In genomic region chr17:88625931-88626330, GRCm38 (mm10) we compare ENCODE assay signal across 12 mouse cellular contexts. TPM values are rescaled to one million over a fixed set of nuclear protein-coding genes. Genes with fewer than 3 reads are reported as not detected.
DNase-seq lines count a peak whose midpoint lies in the region; ATAC-seq and TF ChIP-seq lines count a peak whose summit lies in the region.
"Had no signal": no experiment of that assay in that cellular context is flagged by ENCODE, and none has a peak within 500 bp of the region (broad histone marks: within the 10 kb centered on the region; RNA-seq: fewer than 3 reads in every experiment).

No protein-coding gene starts in this region.

- peaks cover 32% of the 10 kb centered on the region for H3K4me1 ChIP-seq in kidney, adult 2 months (ENCODE audit: control insufficient read depth, insufficient read depth, low read length)
- peaks cover 54% of the 10 kb centered on the region for H3K4me1 ChIP-seq in embryonic facial prominence, embryonic 14.5 days (ENCODE audit: control insufficient read depth, insufficient read depth, low read length)
- peaks cover 11% of the 10 kb centered on the region; the same call in 1 of the 2 replicates for H3K4me1 ChIP-seq in limb, embryonic 11.5 days (ENCODE audit: control insufficient read depth, insufficient read depth, low read length)
- H3K4me1 ChIP-seq in midbrain, embryonic 13.5 days (replicated peaks): peaks cover 18% of the 10 kb centered on the region

- H3K4me3 ChIP-seq in kidney, adult 2 months (ENCODE audit: insufficient read depth, low read depth, low read length): no peak overlapping the region
- H3K4me3 ChIP-seq in C2C12 (ENCODE audit: insufficient read depth, poor library complexity, severe bottlenecking): no peak overlapping the region
- H3K4me3 ChIP-seq in embryonic facial prominence, embryonic 14.5 days (ENCODE audit: low read depth, low read length): no peak overlapping the region
- H3K4me3 ChIP-seq in limb, embryonic 11.5 days (ENCODE audit: low read depth, low read length): no peak overlapping the region
- no peak overlapping the region for H3K4me3 ChIP-seq in midbrain, embryonic 13.5 days (replicated peaks)

- peaks cover 44% of the 10 kb centered on the region for H3K79me3 ChIP-seq in C2C12 (ENCODE audit: low read depth)

- H3K36me3 ChIP-seq in kidney, adult 2 months (ENCODE audit: control insufficient read depth, insufficient read depth, low read length): no peaks in the 10 kb centered on the region
- peaks cover 19% of the 10 kb centered on the region for H3K36me3 ChIP-seq in C2C12 (ENCODE audit: control insufficient read depth, insufficient read depth)
- peaks cover 3% of the 10 kb centered on the region; the same call in 1 of the 2 replicates for H3K36me3 ChIP-seq in embryonic facial prominence, embryonic 14.5 days (ENCODE audit: control insufficient read depth, insufficient read depth, low read length)
- H3K36me3 ChIP-seq in limb, embryonic 11.5 days (ENCODE audit: control insufficient read depth, insufficient read depth, low read length): no peaks in the 10 kb centered on the region
- no peaks in the 10 kb centered on the region for H3K36me3 ChIP-seq in midbrain, embryonic 13.5 days

- TF ChIP-seq POLR2A in kidney, adult 2 months (IDR thresholded peaks at IDR 0.05; ENCODE audit: low read depth, low read length): no peak

- no peak for TF ChIP-seq CTCF in kidney, adult 2 months (conservative IDR thresholded peaks at IDR 0.05; ENCODE audit: insufficient read depth, insufficient read length, low read depth, low read length)
- TF ChIP-seq CTCF in C2C12 (IDR thresholded peaks at IDR 0.05; ENCODE audit: control insufficient read depth, insufficient read depth, insufficient read length): no peak

- H3ac ChIP-seq in C2C12 (ENCODE audit: control insufficient read depth, insufficient read length, low read depth): no peak overlapping the region

- no peak for ATAC-seq in embryonic facial prominence, embryonic 14.5 days (ENCODE audit: low read depth)
- ATAC-seq in limb, embryonic 11.5 days (ENCODE audit: insufficient number of reproducible peaks, low FRiP score, low TSS enrichment, low read depth): peak; percentile 51; the same call in 1 of the 2 replicates
- ATAC-seq in midbrain, embryonic 13.5 days: no peak

- peak overlapping the region; percentile 38; the same call in 1 of the 2 replicates for H3K4me2 ChIP-seq in embryonic facial prominence, embryonic 14.5 days (ENCODE audit: low read depth, low read length)
- no peak overlapping the region for H3K4me2 ChIP-seq in limb, embryonic 11.5 days (ENCODE audit: low read depth, severe bottlenecking)
- H3K4me2 ChIP-seq in midbrain, embryonic 13.5 days (replicated peaks): no peak overlapping the region

- no peaks in the 10 kb centered on the region for H3K9me3 ChIP-seq in embryonic facial prominence, embryonic 14.5 days (ENCODE audit: control insufficient read depth, low read length)
- no peaks in the 10 kb centered on the region for H3K9me3 ChIP-seq in limb, embryonic 11.5 days (ENCODE audit: control insufficient read depth, low read length)
- H3K9me3 ChIP-seq in midbrain, embryonic 13.5 days: 0 out of 2 replicates have a peak, but pooled peaks cover 3% of the 10 kb centered on the region

- H3K27ac ChIP-seq in kidney, adult 2 months (ENCODE audit: insufficient read depth, low read depth, low read length): peak overlapping the region; percentile 89
- peak overlapping the region; percentile 88 for H3K27ac ChIP-seq in embryonic facial prominence, embryonic 14.5 days (replicated peaks; ENCODE audit: low read depth, low read length)
- no peak overlapping the region; the same call in 1 of the 2 replicates for H3K27ac ChIP-seq in limb, embryonic 11.5 days (replicated peaks; ENCODE audit: low read depth, low read length)
- no peak overlapping the region for H3K27ac ChIP-seq in midbrain, embryonic 13.5 days
- H3K27ac ChIP-seq: liver, embryonic 14.5 days had no signal

- H3K79me2 ChIP-seq in C2C12 (ENCODE audit: control insufficient read depth, insufficient read depth): peaks cover 93% of the 10 kb centered on the region

- WGBS in kidney, adult 2 months: 39% methylated on average over 7 of the region's 7 CpGs
- 39% methylated on average over 7 of the region's 7 CpGs for WGBS in embryonic facial prominence, embryonic 14.5 days
- 68% methylated on average over 7 of the region's 7 CpGs for WGBS in limb, embryonic 11.5 days
- WGBS in midbrain, embryonic 13.5 days: 84% methylated on average over 7 of the region's 7 CpGs

- H3K27me3 ChIP-seq in kidney, adult 2 months (replicated peaks; ENCODE audit: control insufficient read depth, insufficient read depth, low read length): no peaks in the 10 kb centered on the region
- H3K27me3 ChIP-seq in C2C12 (ENCODE audit: control insufficient read depth, insufficient read depth, insufficient read length): no peaks in the 10 kb centered on the region
- no peaks in the 10 kb centered on the region for H3K27me3 ChIP-seq in embryonic facial prominence, embryonic 14.5 days (replicated peaks; ENCODE audit: control insufficient read depth, insufficient read depth, low read length)
- no peaks in the 10 kb centered on the region for H3K27me3 ChIP-seq in limb, embryonic 11.5 days (ENCODE audit: control insufficient read depth, insufficient read depth, low read length)
- no peaks in the 10 kb centered on the region for H3K27me3 ChIP-seq in midbrain, embryonic 13.5 days

- H3K9ac ChIP-seq in embryonic facial prominence, embryonic 14.5 days (ENCODE audit: low read depth, low read length): 0 out of 2 replicates have a peak overlapping the region, but pooled peaks have one; percentile 10
- H3K9ac ChIP-seq in limb, embryonic 11.5 days (ENCODE audit: low read length): no peak overlapping the region
- no peak overlapping the region for H3K9ac ChIP-seq in midbrain, embryonic 13.5 days (replicated peaks)
- H3K9ac ChIP-seq: liver, embryonic 14.5 days had no signal

- DNase-seq in kidney, adult 2 months: peak; percentile 16
- no peak for DNase-seq in kidney, adult 11 months
- peak; percentile 32 for DNase-seq in embryonic facial prominence, embryonic 14.5 days (ENCODE audit: low spot score)
- no peak for DNase-seq in limb, embryonic 11.5 days (ENCODE audit: low spot score)
- DNase-seq in retina, postnatal 1 day: no peak
- no peak for DNase-seq in gastrocnemius, adult 8-10 months (ENCODE audit: low spot score in 2 of 2)
- DNase-seq: gastrocnemius, postnatal 36 days had no signal

TF ChIP-seq in C2C12, 6 proteins besides CTCF, POLR2A, EP300 and RAD21:
- no peak for TF ChIP-seq MYOD1 (IDR thresholded peaks at IDR 0.05; ENCODE audit: control insufficient read depth, insufficient read length, low read depth)
- no peak for TF ChIP-seq MYOG (IDR thresholded peaks at IDR 0.05; ENCODE audit: control insufficient read depth, extremely low read depth, insufficient read length)
- TF ChIP-seq FOSL1 (IDR thresholded peaks at IDR 0.05; ENCODE audit: insufficient read depth, low read length, poor library complexity, severe bottlenecking): no peak
- TF ChIP-seq USF1 (IDR thresholded peaks at IDR 0.05; ENCODE audit: low read depth): peak; percentile 25
- peak; percentile 92 for TF ChIP-seq CEBPB (IDR thresholded peaks at IDR 0.05; ENCODE audit: low read depth)
- TF ChIP-seq MAX (IDR thresholded peaks at IDR 0.05): no peak

RNA-seq across cellular contexts. Expression of gene Ston1, which starts 28.4 kb away (rescaled TPM):
- polyA plus RNA-seq in kidney, adult 2 months (2012; rRNA removed): 22.5 and 25.6 TPM in 2 replicates
- polyA plus RNA-seq in C2C12 (2012; fragmentation: generic; extraction: Trizol): 34.6 TPM
- polyA plus RNA-seq in embryonic facial prominence, embryonic 14.5 days (2014; fragmentation: Nextera tagmentation; extraction: Ambion mirVana): 9.1 and 10.8 TPM in 2 replicates
- 5.2 and 6.9 TPM in 2 replicates for polyA plus RNA-seq in limb, embryonic 11.5 days (2014; fragmentation: Nextera tagmentation; extraction: Ambion mirVana)
- polyA plus RNA-seq in midbrain, embryonic 13.5 days (2015; fragmentation: Nextera tagmentation; extraction: Ambion mirVana): 0.89 and 1.7 TPM in 2 replicates
- 1 to 10 TPM; 2.8 to 7.0 (median 3.9) TPM for total RNA-seq in gastrocnemius, adult 8-10 months (2022)
- total RNA-seq: neutrophil, adult 5-6 weeks had no signal

RNA-seq across cellular contexts. Expression of gene Gtf2a1l, which starts 42.5 kb away (rescaled TPM):
- 0.10 and 0.14 TPM in 2 replicates for polyA plus RNA-seq in kidney, adult 2 months (2012; rRNA removed)
- polyA plus RNA-seq in C2C12 (2012; fragmentation: generic; extraction: Trizol): not detected
- 0.47 TPM in 1 of 2 replicates, not detected in the other for polyA plus RNA-seq in embryonic facial prominence, embryonic 14.5 days (2014; fragmentation: Nextera tagmentation; extraction: Ambion mirVana)
- polyA plus RNA-seq in limb, embryonic 11.5 days (2014; fragmentation: Nextera tagmentation; extraction: Ambion mirVana): 0.12 TPM in 1 of 2 replicates, not detected in the other
- polyA plus RNA-seq in midbrain, embryonic 13.5 days (2015; fragmentation: Nextera tagmentation; extraction: Ambion mirVana): 0.12 and 0.28 TPM in 2 replicates
- not detected for total RNA-seq in gastrocnemius, adult 8-10 months (2022)
- total RNA-seq: gastrocnemius, postnatal 36 days; MEL had no signal
- polyA plus RNA-seq: liver, embryonic 14.5 days had no signal

Comparison
In these comparisons a context has a peak if more than half of its experiments do, and no peak if none do; other contexts are left out.
1. DNase-seq: peak in kidney, adult 2 months (single experiment) and embryonic facial prominence, embryonic 14.5 days (single experiment); none in kidney, adult 11 months (single experiment), limb, embryonic 11.5 days (single experiment), retina, postnatal 1 day (single experiment) and gastrocnemius, adult 8-10 months (0 of 2).
2. H3K27ac ChIP-seq: peak in kidney, adult 2 months (single experiment) and embryonic facial prominence, embryonic 14.5 days (single experiment); none in limb, embryonic 11.5 days (single experiment) and midbrain, embryonic 13.5 days (single experiment).